Mouse (Mus musculus) E14TG2a.4 (cell line): ENCODE data around the gene Acrbp.

ENCODE experiments used
- CTCF ChIP-seq: conservative IDR thresholded peaks from 2 replicates; pipeline ENCODE4 v1.5.1; 2014; ENCODE audit warnings: low read length
- POU5F1 ChIP-seq: IDR thresholded peaks from 2 replicates; pipeline ENCODE4 v1.6.1; 2014; ENCODE audit warnings: low read length, borderline replicate concordance

DNA sequence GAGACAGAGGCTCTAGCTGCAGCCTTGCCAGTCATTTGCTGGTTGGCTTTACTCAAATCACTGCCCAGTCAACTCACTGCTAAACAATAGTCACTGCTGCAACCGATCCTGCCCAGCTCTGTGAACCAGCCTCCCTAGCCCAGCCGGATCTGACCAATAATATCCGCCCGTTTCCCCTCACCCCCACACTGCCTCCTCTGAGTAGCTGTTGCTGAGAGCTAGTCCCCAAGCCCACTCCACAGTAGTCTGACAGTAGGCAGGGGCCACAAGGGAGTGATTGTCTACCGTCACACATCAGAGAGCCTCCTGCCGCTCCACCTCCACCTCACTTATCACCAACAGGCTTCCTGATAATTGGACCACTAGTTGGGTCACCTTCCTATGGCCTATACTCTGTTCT lies 12.0 kb downstream of the Acrbp start:
- no peak for TF ChIP-seq CTCF
- no peak for TF ChIP-seq POU5F1
